Mouse (Mus musculus): Measurements from ENCODE around the gene Lce6a. TPM values are rescaled to one million over a fixed set of nuclear protein-coding genes. Genes with fewer than 3 reads are reported as not detected.

Lce6a gene
- not detected in 2 replicates for polyA plus RNA-seq (2012; rRNA removed)

GRCm38 (mm10) chr3:92621560-92621959, at the start of gene Lce6a:
TSS of gene Lce6a (minus strand) at chr3:92621660.
- 77% methylated on average over 2 of the region's 2 CpGs for WGBS
- TF ChIP-seq POLR2A (IDR thresholded peaks at IDR 0.05; ENCODE audit: low read depth, low read length) (no peak), CTCF (IDR thresholded peaks at IDR 0.05; ENCODE audit: extremely low read depth, insufficient read depth, insufficient read length, insufficient replicate concordance) (no peak)
- no peak for DNase-seq (ENCODE audit: low read depth in 1 of 2, low spot score in 2 of 2)
- no peaks in the 10 kb centered on the region for H3K4me1 ChIP-seq (ENCODE audit: control insufficient read depth, insufficient read depth, insufficient read length)
- no peaks in the 10 kb centered on the region for H3K27me3 ChIP-seq (ENCODE audit: control insufficient read depth, insufficient read depth, low read length)
- no peaks in the 10 kb centered on the region for H3K36me3 ChIP-seq (ENCODE audit: control insufficient read depth, insufficient read depth, low read length)
- H3K27ac ChIP-seq (ENCODE audit: insufficient read depth, low read length), result no peak within 1 kb of the TSS
- no peak within 1 kb of the TSS for H3K4me3 ChIP-seq (ENCODE audit: extremely low read depth, insufficient read depth, insufficient read length)

GRCm38 (mm10) chr3:92670215-92670614, 48.8 kb upstream of the Lce6a start, which contains the start of gene Lce1a2:
TSS of gene Lce1a2 (minus strand) at chr3:92670315.
- no peaks in the 10 kb centered on the region for H3K27me3 ChIP-seq (ENCODE audit: control insufficient read depth, insufficient read depth, low read length)
- H3K36me3 ChIP-seq (ENCODE audit: control insufficient read depth, insufficient read depth, low read length), result no peaks in the 10 kb centered on the region
- H3K4me3 ChIP-seq (ENCODE audit: extremely low read depth, insufficient read depth, insufficient read length), result no peak within 1 kb of the TSS
- DNase-seq (ENCODE audit: low read depth in 1 of 2, low spot score in 2 of 2), result no peak
- no peak for TF ChIP-seq POLR2A (IDR thresholded peaks at IDR 0.05; ENCODE audit: low read depth, low read length)
- no peak for TF ChIP-seq CTCF (IDR thresholded peaks at IDR 0.05; ENCODE audit: extremely low read depth, insufficient read depth, insufficient read length, insufficient replicate concordance)
- no peak within 1 kb of the TSS for H3K27ac ChIP-seq (ENCODE audit: insufficient read depth, low read length)
- H3K4me1 ChIP-seq (ENCODE audit: control insufficient read depth, insufficient read depth, insufficient read length), result no peaks in the 10 kb centered on the region

GRCm38 (mm10) chr3:92656826-92657225, 35.4 kb upstream of the Lce6a start, which contains the start of gene Lce1b:
TSS of gene Lce1b (minus strand) at chr3:92656926.
- no peak for TF ChIP-seq CTCF (IDR thresholded peaks at IDR 0.05; ENCODE audit: extremely low read depth, insufficient read depth, insufficient read length, insufficient replicate concordance)
- no peak for TF ChIP-seq POLR2A (IDR thresholded peaks at IDR 0.05; ENCODE audit: low read depth, low read length)
- no peaks in the 10 kb centered on the region for H3K36me3 ChIP-seq (ENCODE audit: control insufficient read depth, insufficient read depth, low read length)
- DNase-seq (ENCODE audit: low read depth in 1 of 2, low spot score in 2 of 2), result no peak

GRCm38 (mm10) chr3:92648207-92648606, 26.7 kb upstream of the Lce6a start, which contains the start of gene Lce1a1:
TSS of gene Lce1a1 (minus strand) at chr3:92648307.
- no peak within 1 kb of the TSS for H3K4me3 ChIP-seq (ENCODE audit: extremely low read depth, insufficient read depth, insufficient read length)
- H3K4me1 ChIP-seq (ENCODE audit: control insufficient read depth, insufficient read depth, insufficient read length), result no peaks in the 10 kb centered on the region
- DNase-seq (ENCODE audit: low read depth in 1 of 2, low spot score in 2 of 2), result no peak
- TF ChIP-seq CTCF (IDR thresholded peaks at IDR 0.05; ENCODE audit: extremely low read depth, insufficient read depth, insufficient read length, insufficient replicate concordance) (no peak), POLR2A (IDR thresholded peaks at IDR 0.05; ENCODE audit: low read depth, low read length) (no peak)
- H3K27me3 ChIP-seq (ENCODE audit: control insufficient read depth, insufficient read depth, low read length), result no peaks in the 10 kb centered on the region
- no peaks in the 10 kb centered on the region for H3K36me3 ChIP-seq (ENCODE audit: control insufficient read depth, insufficient read depth, low read length)
- no peak within 1 kb of the TSS for H3K27ac ChIP-seq (ENCODE audit: insufficient read depth, low read length)
- 76% methylated on average over 1 of the region's 1 CpGs for WGBS

More at GRCm38 (mm10) chr3:92656826-92657225, 35.4 kb upstream of the Lce6a start, which contains the start of gene Lce1b:
- Histone ChIP-seq H3K27me3 (ENCODE audit: control insufficient read depth, insufficient read depth, low read length) (no peaks in the 10 kb centered on the region), H3K4me3 (ENCODE audit: extremely low read depth, insufficient read depth, insufficient read length) (no peak within 1 kb of the TSS), H3K4me1 (ENCODE audit: control insufficient read depth, insufficient read depth, insufficient read length) (no peaks in the 10 kb centered on the region), H3K27ac (ENCODE audit: insufficient read depth, low read length) (no peak within 1 kb of the TSS)

- H3K27ac ChIP-seq (ENCODE audit: insufficient read depth, low read length), result no peak overlapping the region
- WGBS, result 89% methylated on average over 15 of the region's 15 CpGs
- no peaks in the 10 kb centered on the region for H3K27me3 ChIP-seq (ENCODE audit: control insufficient read depth, insufficient read depth, low read length)
- H3K4me1 ChIP-seq (ENCODE audit: control insufficient read depth, insufficient read depth, insufficient read length), result no peaks in the 10 kb centered on the region
- H3K4me3 ChIP-seq (ENCODE audit: extremely low read depth, insufficient read depth, insufficient read length), result no peak overlapping the region
- no peak for DNase-seq (ENCODE audit: low read depth in 1 of 2, low spot score in 2 of 2)
- no peak for TF ChIP-seq POLR2A (IDR thresholded peaks at IDR 0.05; ENCODE audit: low read depth, low read length)
- no peak for TF ChIP-seq CTCF (IDR thresholded peaks at IDR 0.05; ENCODE audit: extremely low read depth, insufficient read depth, insufficient read length, insufficient replicate concordance)
- H3K36me3 ChIP-seq (ENCODE audit: control insufficient read depth, insufficient read depth, low read length), result no peaks in the 10 kb centered on the region
Measured at GRCm38 (mm10) chr3:92639854-92640253, 18.4 kb upstream of the Lce6a start.

- no peaks in the 10 kb centered on the region for H3K4me1 ChIP-seq (ENCODE audit: control insufficient read depth, insufficient read depth, insufficient read length)
- TF ChIP-seq POLR2A (IDR thresholded peaks at IDR 0.05; ENCODE audit: low read depth, low read length) (no peak), CTCF (IDR thresholded peaks at IDR 0.05; ENCODE audit: extremely low read depth, insufficient read depth, insufficient read length, insufficient replicate concordance) (no peak)
- WGBS, result 82% methylated on average over 3 of the region's 3 CpGs
- H3K27ac ChIP-seq (ENCODE audit: insufficient read depth, low read length), result no peak overlapping the region
- no peak for DNase-seq (ENCODE audit: low read depth in 1 of 2, low spot score in 2 of 2)
- H3K27me3 ChIP-seq (ENCODE audit: control insufficient read depth, insufficient read depth, low read length), result no peaks in the 10 kb centered on the region
- H3K36me3 ChIP-seq (ENCODE audit: control insufficient read depth, insufficient read depth, low read length), result no peaks in the 10 kb centered on the region
- no peak overlapping the region for H3K4me3 ChIP-seq (ENCODE audit: extremely low read depth, insufficient read depth, insufficient read length)
Measured at GRCm38 (mm10) chr3:92638653-92638991, 17.2 kb upstream of the Lce6a start.

- Histone ChIP-seq H3K27me3 (ENCODE audit: control insufficient read depth, insufficient read depth, low read length) (no peaks in the 10 kb centered on the region), H3K27ac (ENCODE audit: insufficient read depth, low read length) (no peak overlapping the region), H3K4me3 (ENCODE audit: extremely low read depth, insufficient read depth, insufficient read length) (no peak overlapping the region), H3K4me1 (ENCODE audit: control insufficient read depth, insufficient read depth, insufficient read length) (no peaks in the 10 kb centered on the region), H3K36me3 (ENCODE audit: control insufficient read depth, insufficient read depth, low read length) (no peaks in the 10 kb centered on the region)
- no peak for TF ChIP-seq POLR2A (IDR thresholded peaks at IDR 0.05; ENCODE audit: low read depth, low read length)
- TF ChIP-seq CTCF (IDR thresholded peaks at IDR 0.05; ENCODE audit: extremely low read depth, insufficient read depth, insufficient read length, insufficient replicate concordance), result no peak
- 44% methylated on average over 1 of the region's 1 CpGs for WGBS
- DNase-seq (ENCODE audit: low read depth in 1 of 2, low spot score in 2 of 2), result no peak
Measured at GRCm38 (mm10) chr3:92637745-92638652, 16.5 kb upstream of the Lce6a start.
